Mouse (Mus musculus) spleen, adult 2 months (tissue): Measurements from ENCODE around the gene Arhgap45.

Experiments
- CTCF ChIP-seq: fragments of 200-500 bp; IDR thresholded peaks from 2 replicates; pipeline ENCODE4 v1.5.1; 2011; ENCODE audit warnings: mild to moderate bottlenecking, inconsistent platforms; ENCODE audit not compliant: insufficient read depth, insufficient read length, insufficient replicate concordance; ENCODE audit errors: extremely low read depth
- POLR2A ChIP-seq: fragments of 200-500 bp; IDR thresholded peaks from 2 replicates; pipeline ENCODE4 v1.6.1; 2011; ENCODE audit warnings: low read depth, low read length, inconsistent platforms

GRCm38 (mm10) chr10:80056506-80056905 is 40.1 kb downstream of the Arhgap45 start:
- TF ChIP-seq POLR2A: no peak
- no peak for TF ChIP-seq CTCF
